Mouse (Mus musculus): ENCODE measurements at regions not wholly inside any gene's neighbourhood (a gene's known extent, or its start where the extent isn't known, plus 50 kb on each side); places are given as distances from the start of the nearest gene placed in this dataset.

DNA sequence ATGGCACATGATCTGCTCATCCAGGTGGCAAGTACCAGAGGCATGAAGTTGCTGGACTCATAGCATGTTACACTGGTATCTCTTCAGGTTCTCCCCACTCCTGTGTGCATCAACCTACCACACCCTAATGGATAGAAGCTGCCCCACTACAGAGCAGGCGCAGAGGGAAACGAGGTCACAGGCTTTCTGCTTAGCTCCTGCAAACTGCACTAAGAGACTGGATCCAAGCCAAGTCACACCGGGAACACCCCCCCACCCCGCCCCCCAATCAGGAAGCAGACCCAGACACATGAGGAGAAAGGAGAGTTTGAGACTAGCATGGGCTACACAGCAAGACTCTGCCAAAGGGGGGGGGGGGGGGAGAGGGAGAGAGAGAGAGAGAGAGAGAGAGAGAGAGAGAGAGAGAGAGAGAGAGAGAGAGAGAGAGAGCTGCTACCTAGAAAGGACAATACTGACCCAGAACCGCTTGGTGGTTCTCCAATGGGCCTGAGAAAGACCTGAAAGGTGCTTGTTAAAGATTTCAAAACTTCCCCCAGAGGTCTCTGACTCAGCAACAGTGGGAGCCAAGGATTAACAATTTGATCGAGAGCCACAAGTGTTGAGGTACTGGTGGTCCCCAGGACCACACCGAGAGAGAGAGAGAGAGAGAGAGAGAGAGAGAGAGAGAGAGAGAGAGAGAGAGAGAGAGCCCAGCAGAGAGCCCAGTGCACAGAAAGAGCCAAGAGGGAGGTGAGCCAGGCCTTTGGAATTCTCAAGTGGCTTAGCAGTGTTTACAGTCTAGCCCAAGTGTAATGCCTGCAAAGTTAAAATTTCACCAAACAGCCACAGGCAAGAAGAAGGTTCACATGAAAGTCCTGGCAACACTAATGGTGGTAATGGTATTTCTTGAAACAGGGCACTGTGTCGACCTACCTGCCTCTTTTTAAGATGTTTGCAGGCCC lies 215.1 kb downstream of the Sox4 start:
- no peaks in the 10 kb centered on the region for H3K36me3 ChIP-seq (ENCODE audit: control insufficient read depth, insufficient read depth, low read length)
- H3K4me2 ChIP-seq = no peak overlapping the region
- H3K4me3 ChIP-seq (ENCODE audit: low read depth, low read length) = no peak overlapping the region
- no peaks in the 10 kb centered on the region for H3K9me3 ChIP-seq (ENCODE audit: control insufficient read depth, low read length)
- WGBS = 61% methylated on average over 8 of the region's 8 CpGs
- ATAC-seq (replicated peaks; ENCODE audit: low FRiP score) (no peak), DNase-seq (ENCODE audit: low spot score) (no peak)
- H3K4me1 ChIP-seq (replicated peaks; ENCODE audit: control insufficient read depth, insufficient read depth, low read length) = no peaks in the 10 kb centered on the region; the same call in none of the 2 replicates
- no peaks in the 10 kb centered on the region for H3K27me3 ChIP-seq (replicated peaks; ENCODE audit: control insufficient read depth, insufficient read depth, low read length)
- no peak overlapping the region for H3K27ac ChIP-seq (ENCODE audit: low read depth, low read length)
- H3K9ac ChIP-seq (ENCODE audit: low read depth, low read length) = no peak overlapping the region

DNA sequence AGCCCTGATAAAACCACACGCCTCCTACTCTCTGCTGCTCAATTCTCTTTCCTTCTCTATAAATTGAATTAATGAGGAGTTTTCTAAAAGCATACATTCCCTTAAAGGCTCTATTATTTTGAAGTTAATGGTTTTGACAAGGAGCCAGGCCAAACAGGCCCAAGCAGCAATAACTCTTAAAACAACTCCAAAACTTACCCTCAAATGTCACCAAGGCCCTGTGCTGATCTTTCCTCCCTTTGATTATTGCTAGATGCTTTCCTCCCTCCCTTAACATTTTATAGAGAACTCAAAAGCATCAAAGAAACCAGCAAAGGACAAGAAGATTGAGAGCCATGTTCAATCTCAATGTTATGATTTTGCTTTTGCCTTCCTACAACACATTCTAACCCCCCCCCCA lies 221.0 kb downstream of the Sox4 start:
- Histone ChIP-seq H3K36me3 (ENCODE audit: control insufficient read depth, insufficient read depth, low read length) (no peaks in the 10 kb centered on the region), H3K9me3 (ENCODE audit: control insufficient read depth, low read length) (no peaks in the 10 kb centered on the region), H3K4me2 (no peak overlapping the region), H3K4me1 (replicated peaks; ENCODE audit: control insufficient read depth, insufficient read depth, low read length) (no peaks in the 10 kb centered on the region), H3K27me3 (replicated peaks; ENCODE audit: control insufficient read depth, insufficient read depth, low read length) (no peaks in the 10 kb centered on the region), H3K9ac (ENCODE audit: low read depth, low read length) (no peak overlapping the region), H3K4me3 (ENCODE audit: low read depth, low read length) (no peak overlapping the region), H3K27ac (ENCODE audit: low read depth, low read length) (no peak overlapping the region)
- ATAC-seq (replicated peaks; ENCODE audit: low FRiP score) (no peak), DNase-seq (ENCODE audit: low spot score) (no peak)
- 82% methylated on average over 1 of the region's 1 CpGs for WGBS

DNA sequence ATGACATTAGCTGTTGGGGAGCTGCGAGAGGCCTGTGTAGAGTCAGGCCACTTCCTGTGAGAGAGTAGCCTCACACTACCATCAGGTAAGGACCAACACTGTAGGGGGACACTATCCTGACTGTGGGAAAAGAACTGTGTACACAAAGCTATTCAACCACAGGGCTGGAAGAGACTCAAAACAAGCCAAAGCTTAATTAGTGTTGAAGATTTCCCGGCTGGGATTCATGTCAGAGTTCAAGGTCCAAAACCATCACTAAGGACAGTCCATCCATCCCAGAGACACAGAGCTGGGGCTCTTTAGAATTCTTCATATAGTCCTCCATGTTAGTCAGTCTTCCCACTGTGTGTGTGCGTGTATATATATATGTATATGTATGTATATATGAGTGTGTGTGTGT lies 221.5 kb downstream of the Sox4 start:
- Histone ChIP-seq H3K27ac (ENCODE audit: low read depth, low read length) (no peak overlapping the region), H3K36me3 (ENCODE audit: control insufficient read depth, insufficient read depth, low read length) (no peaks in the 10 kb centered on the region), H3K4me3 (ENCODE audit: low read depth, low read length) (no peak overlapping the region), H3K4me1 (replicated peaks; ENCODE audit: control insufficient read depth, insufficient read depth, low read length) (no peaks in the 10 kb centered on the region), H3K4me2 (no peak overlapping the region), H3K9me3 (ENCODE audit: control insufficient read depth, low read length) (no peaks in the 10 kb centered on the region), H3K9ac (ENCODE audit: low read depth, low read length) (no peak overlapping the region), H3K27me3 (replicated peaks; ENCODE audit: control insufficient read depth, insufficient read depth, low read length) (no peaks in the 10 kb centered on the region)
- WGBS = 77% methylated on average over 3 of the region's 3 CpGs
- no peak for ATAC-seq (replicated peaks; ENCODE audit: low FRiP score)
- DNase-seq (ENCODE audit: low spot score) = no peak

DNA sequence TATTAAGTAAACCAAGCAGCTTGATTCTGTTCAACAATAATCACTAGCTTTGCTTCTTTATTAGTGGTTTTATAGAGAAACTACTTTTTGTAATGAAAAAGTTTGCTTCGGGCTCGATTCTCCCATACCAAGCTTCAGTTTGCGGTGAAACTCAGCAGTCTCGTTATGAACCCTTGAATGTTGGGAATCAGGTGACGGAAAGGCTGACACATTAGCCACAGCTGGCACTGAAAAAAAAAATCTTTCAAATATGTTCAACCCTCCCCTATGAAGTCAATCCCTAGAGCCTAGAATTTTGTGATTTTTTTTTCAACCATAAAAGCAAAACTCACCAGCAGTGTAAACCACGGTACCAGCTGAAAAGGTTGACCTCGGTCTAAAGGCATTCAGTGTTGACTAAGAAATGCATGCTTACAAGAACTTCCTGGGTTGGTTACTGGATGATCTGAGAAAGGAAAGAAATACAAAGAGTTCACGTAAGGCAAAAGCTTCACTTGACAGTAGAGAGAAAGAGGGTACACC lies 223.4 kb downstream of the Sox4 start:
- Histone ChIP-seq H3K4me3 (ENCODE audit: low read depth, low read length) (no peak overlapping the region), H3K27me3 (replicated peaks; ENCODE audit: control insufficient read depth, insufficient read depth, low read length) (no peaks in the 10 kb centered on the region), H3K36me3 (ENCODE audit: control insufficient read depth, insufficient read depth, low read length) (no peaks in the 10 kb centered on the region), H3K9ac (ENCODE audit: low read depth, low read length) (no peak overlapping the region), H3K27ac (ENCODE audit: low read depth, low read length) (no peak overlapping the region), H3K9me3 (ENCODE audit: control insufficient read depth, low read length) (no peaks in the 10 kb centered on the region), H3K4me1 (replicated peaks; ENCODE audit: control insufficient read depth, insufficient read depth, low read length) (no peaks in the 10 kb centered on the region), H3K4me2 (no peak overlapping the region)
- 91% methylated on average over 8 of the region's 8 CpGs for WGBS
- DNase-seq (ENCODE audit: low spot score) (no peak), ATAC-seq (replicated peaks; ENCODE audit: low FRiP score) (no peak)

DNA sequence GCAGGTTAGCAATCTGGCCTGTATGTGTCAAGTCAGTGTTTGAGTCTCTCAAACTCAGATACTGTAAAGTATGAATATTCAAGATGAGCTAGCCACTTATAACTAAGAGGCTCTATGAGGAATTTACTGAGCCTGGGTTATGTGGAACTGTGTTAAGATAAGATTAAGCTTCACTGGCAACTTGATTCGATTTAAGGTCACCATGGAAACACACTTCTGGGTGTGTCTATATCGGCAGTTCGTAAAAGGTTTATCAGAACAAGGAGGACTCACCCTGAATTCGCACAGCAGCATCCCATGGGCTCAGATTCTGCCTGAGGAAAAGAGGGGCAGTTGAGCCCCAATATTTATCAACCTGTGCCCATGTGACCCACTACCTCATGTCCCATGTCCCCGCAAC lies 224.7 kb downstream of the Sox4 start:
- Histone ChIP-seq H3K4me2 (no peak overlapping the region), H3K36me3 (ENCODE audit: control insufficient read depth, insufficient read depth, low read length) (no peaks in the 10 kb centered on the region), H3K4me1 (replicated peaks; ENCODE audit: control insufficient read depth, insufficient read depth, low read length) (no peaks in the 10 kb centered on the region), H3K27me3 (replicated peaks; ENCODE audit: control insufficient read depth, insufficient read depth, low read length) (no peaks in the 10 kb centered on the region), H3K9ac (ENCODE audit: low read depth, low read length) (no peak overlapping the region), H3K27ac (ENCODE audit: low read depth, low read length) (no peak overlapping the region), H3K9me3 (ENCODE audit: control insufficient read depth, low read length) (no peaks in the 10 kb centered on the region), H3K4me3 (ENCODE audit: low read depth, low read length) (no peak overlapping the region)
- WGBS = 53% methylated on average over 5 of the region's 5 CpGs
- ATAC-seq (replicated peaks; ENCODE audit: low FRiP score) = no peak
- no peak for DNase-seq (ENCODE audit: low spot score)

DNA sequence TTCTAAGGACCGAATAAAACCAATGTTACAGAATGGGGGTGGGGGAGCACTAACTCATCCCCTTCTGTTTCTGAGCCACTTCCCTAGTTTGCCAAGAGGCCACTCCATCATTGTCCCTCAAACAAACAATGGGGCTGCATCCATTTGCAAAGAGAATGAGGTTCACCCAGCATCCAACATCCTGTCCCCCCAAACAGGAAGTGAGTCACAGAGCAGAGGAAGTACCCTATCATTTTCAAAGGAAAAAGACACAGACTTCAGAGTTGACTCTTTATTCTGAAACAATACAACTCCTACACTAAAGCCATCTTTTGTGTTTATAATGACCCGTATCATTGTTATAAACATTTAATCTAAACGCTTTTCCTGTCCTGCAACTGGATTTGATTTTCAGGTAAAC lies 229.2 kb downstream of the Sox4 start:
- Histone ChIP-seq H3K4me1 (replicated peaks; ENCODE audit: control insufficient read depth, insufficient read depth, low read length) (no peaks in the 10 kb centered on the region; the same call in 1 of the 2 replicates), H3K27me3 (replicated peaks; ENCODE audit: control insufficient read depth, insufficient read depth, low read length) (no peaks in the 10 kb centered on the region), H3K4me2 (no peak overlapping the region), H3K9ac (ENCODE audit: low read depth, low read length) (no peak overlapping the region), H3K27ac (ENCODE audit: low read depth, low read length) (no peak overlapping the region), H3K36me3 (ENCODE audit: control insufficient read depth, insufficient read depth, low read length) (no peaks in the 10 kb centered on the region), H3K9me3 (ENCODE audit: control insufficient read depth, low read length) (no peaks in the 10 kb centered on the region), H3K4me3 (ENCODE audit: low read depth, low read length) (no peak overlapping the region)
- DNase-seq (ENCODE audit: low spot score) (no peak), ATAC-seq (replicated peaks; ENCODE audit: low FRiP score) (no peak)
- 61% methylated on average over 3 of the region's 3 CpGs for WGBS

DNA sequence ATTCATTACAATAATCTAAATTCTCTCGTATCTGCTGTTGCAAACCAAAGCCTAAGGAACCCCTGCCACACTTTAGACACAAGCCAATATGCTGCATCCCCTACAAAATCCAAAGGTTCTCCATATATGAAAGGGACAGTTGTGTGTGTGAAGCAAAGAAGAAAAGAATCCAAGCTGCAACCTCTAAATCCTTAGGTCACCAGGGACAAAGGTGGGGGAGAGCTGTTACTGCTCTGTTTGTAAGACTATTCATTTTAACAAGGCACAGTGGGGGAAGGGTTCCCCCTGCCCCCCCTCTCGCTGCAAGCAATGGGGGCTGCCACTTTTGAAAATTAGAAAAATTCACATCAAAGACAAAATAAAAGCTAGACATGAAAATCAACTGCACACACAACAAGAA lies 231.4 kb downstream of the Sox4 start:
- DNase-seq (ENCODE audit: low spot score) (no peak), ATAC-seq (replicated peaks; ENCODE audit: low FRiP score) (no peak)
- WGBS = 84% methylated on average over 2 of the region's 2 CpGs
- Histone ChIP-seq H3K36me3 (ENCODE audit: control insufficient read depth, insufficient read depth, low read length) (no peaks in the 10 kb centered on the region), H3K4me2 (no peak overlapping the region), H3K9ac (ENCODE audit: low read depth, low read length) (no peak overlapping the region), H3K9me3 (ENCODE audit: control insufficient read depth, low read length) (no peaks in the 10 kb centered on the region), H3K4me1 (replicated peaks; ENCODE audit: control insufficient read depth, insufficient read depth, low read length) (peaks cover 8% of the 10 kb centered on the region), H3K4me3 (ENCODE audit: low read depth, low read length) (no peak overlapping the region), H3K27me3 (replicated peaks; ENCODE audit: control insufficient read depth, insufficient read depth, low read length) (no peaks in the 10 kb centered on the region), H3K27ac (ENCODE audit: low read depth, low read length) (no peak overlapping the region)

DNA sequence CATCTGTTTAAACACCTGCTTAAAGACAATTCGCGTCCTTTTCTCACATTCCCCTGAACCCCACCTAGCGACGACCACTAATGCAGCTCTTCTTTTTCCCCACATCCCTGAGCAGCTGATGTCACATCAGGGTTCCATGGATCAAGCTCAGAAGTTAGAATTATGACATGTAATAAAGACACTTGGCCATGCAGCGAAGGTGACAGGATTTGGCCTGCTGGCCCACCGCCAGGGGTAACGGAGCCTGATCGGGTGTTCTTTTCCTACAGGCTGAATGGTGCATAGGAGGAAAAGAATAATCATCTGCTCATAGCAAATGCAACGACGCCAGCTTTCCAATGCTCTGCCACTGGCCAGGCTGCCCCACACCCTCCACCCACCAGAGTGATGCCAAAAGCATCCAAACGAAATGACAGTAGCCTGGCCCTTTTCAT lies 231.9 kb downstream of the Sox4 start:
- H3K27me3 ChIP-seq (replicated peaks; ENCODE audit: control insufficient read depth, insufficient read depth, low read length) = no peaks in the 10 kb centered on the region
- H3K4me2 ChIP-seq = no peak overlapping the region
- no peaks in the 10 kb centered on the region for H3K9me3 ChIP-seq (ENCODE audit: control insufficient read depth, low read length)
- no peaks in the 10 kb centered on the region for H3K36me3 ChIP-seq (ENCODE audit: control insufficient read depth, insufficient read depth, low read length)
- H3K27ac ChIP-seq (ENCODE audit: low read depth, low read length) = no peak overlapping the region
- no peak for ATAC-seq (replicated peaks; ENCODE audit: low FRiP score)
- peaks cover 8% of the 10 kb centered on the region for H3K4me1 ChIP-seq (replicated peaks; ENCODE audit: control insufficient read depth, insufficient read depth, low read length)
- DNase-seq (ENCODE audit: low spot score) = no peak
- 84% methylated on average over 11 of the region's 11 CpGs for WGBS
- no peak overlapping the region for H3K9ac ChIP-seq (ENCODE audit: low read depth, low read length)
- no peak overlapping the region for H3K4me3 ChIP-seq (ENCODE audit: low read depth, low read length)
